Mouse (Mus musculus) limb, embryonic 12.5 days (tissue): ENCODE data around the gene Gm29776. TPM values are rescaled to one million over a fixed set of nuclear protein-coding genes. Genes with fewer than 3 reads are reported as not detected.
A peak's percentile ranks its signal among the peaks of the same experiment; 100 is the strongest.

Source experiments
- ATAC-seq: fragments of 200-750 bp; cut with Nextera tagmentation; 2 replicates; pipeline ENCODE4 v1.8.0; 2017; ENCODE audit warnings: low read depth, moderate TSS enrichment; ENCODE audit not compliant: insufficient number of reproducible peaks, insufficient read depth, low FRiP score, low TSS enrichment
- H3K27ac ChIP-seq: fragments of 300-500 bp; sonication (generic); 2 replicates; pipeline ENCODE4 v1.5.1; 2016; ENCODE audit warnings: mild to moderate bottlenecking, moderate library complexity
- H3K27me3 ChIP-seq: fragments of 300-500 bp; sonication (generic); 2 replicates; pipeline ENCODE4 v1.6.1; 2016; ENCODE audit warnings: mild to moderate bottlenecking, moderate library complexity
- H3K36me3 ChIP-seq: fragments of 300-500 bp; sonication (generic); 2 replicates; pipeline ENCODE4 v1.6.1; 2016; ENCODE audit warnings: mild to moderate bottlenecking, moderate library complexity
- H3K4me1 ChIP-seq: fragments of 300-500 bp; sonication (generic); replicated peaks from 2 replicates; pipeline ENCODE4 v1.6.1; 2016
- H3K4me2 ChIP-seq: fragments of 300-500 bp; sonication (generic); 2 replicates; pipeline ENCODE4 v1.6.1; 2016; ENCODE audit warnings: mild to moderate bottlenecking, moderate library complexity
- H3K4me3 ChIP-seq: fragments of 300-500 bp; sonication (generic); replicated peaks from 2 replicates; pipeline ENCODE4 v1.5.1; 2016; ENCODE audit warnings: mild to moderate bottlenecking
- H3K9ac ChIP-seq: fragments of 300-500 bp; sonication (generic); replicated peaks from 2 replicates; pipeline ENCODE4 v1.6.1; 2016; ENCODE audit warnings: mild to moderate bottlenecking, moderate library complexity
- H3K9me3 ChIP-seq: fragments of 300-500 bp; sonication (generic); 2 replicates; pipeline ENCODE4 v1.6.1; 2016; ENCODE audit warnings: mild to moderate bottlenecking, moderate library complexity
- WGBS: fragments of 180-500 bp; shearing (Covaris S2); methylation state at CpG from one replicate; pipeline ENCODE4 v1.1.7; 2016; 5-methylcytosine and 5-hydroxymethylcytosine counted together
- polyA plus RNA-seq: library from polyadenylated mRNA; unstranded; fragments of >200 nt; fragmentation: Nextera tagmentation; extraction: Ambion mirVana; gene quantifications from 2 replicates; pipeline ENCODE4 v1.2.1, GENCODE M21; 2016

Gm29776 gene
- polyA plus RNA-seq, 1 experiment from 2014 or later: 0.16 TPM

- ATAC-seq: no peak
- Histone ChIP-seq H3K27me3 (no peaks in the 10 kb centered on the region), H3K4me2 (peak overlapping the region; percentile 86), H3K9me3 (no peaks in the 10 kb centered on the region), H3K9ac (peak overlapping the region; percentile 95), H3K27ac (peak overlapping the region; percentile 35; the same call in 1 of the 2 replicates), H3K4me1 (peaks cover 21% of the 10 kb centered on the region), H3K36me3 (peaks cover 47% of the 10 kb centered on the region), H3K4me3 (peak overlapping the region; percentile 80)
- 8% methylated on average over 8 of the region's 8 CpGs for WGBS
Observed at GRCm38 (mm10) chr14:54685471-54685870, 13.2 kb downstream of the Gm29776 start.

DNA sequence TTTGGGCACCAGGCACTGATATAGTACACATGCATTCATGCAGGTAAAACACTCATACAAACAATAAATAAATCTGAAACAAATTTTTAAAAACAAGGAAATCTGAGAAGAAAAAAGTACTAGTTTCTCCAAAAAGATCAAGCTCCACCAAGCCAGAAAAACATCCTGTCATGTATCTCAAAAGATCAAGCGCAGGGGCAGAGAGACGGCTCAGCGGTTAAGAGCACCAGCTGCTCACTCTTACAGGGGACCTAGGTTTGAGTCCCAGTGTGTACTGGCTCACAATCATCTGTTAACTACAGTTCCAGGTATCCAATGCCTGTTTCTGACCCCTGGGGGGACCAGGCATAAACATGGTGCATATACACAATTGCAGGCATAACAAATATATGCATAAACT is 16.2 kb downstream of the Gm29776 start:
- Histone ChIP-seq H3K4me3 (no peak overlapping the region), H3K4me1 (peaks cover 9% of the 10 kb centered on the region), H3K36me3 (peaks cover 61% of the 10 kb centered on the region), H3K27ac (no peak overlapping the region), H3K9me3 (no peaks in the 10 kb centered on the region), H3K9ac (no peak overlapping the region), H3K27me3 (no peaks in the 10 kb centered on the region), H3K4me2 (no peak overlapping the region)
- WGBS: 94% methylated on average over 3 of the region's 3 CpGs
- no peak for ATAC-seq

DNA sequence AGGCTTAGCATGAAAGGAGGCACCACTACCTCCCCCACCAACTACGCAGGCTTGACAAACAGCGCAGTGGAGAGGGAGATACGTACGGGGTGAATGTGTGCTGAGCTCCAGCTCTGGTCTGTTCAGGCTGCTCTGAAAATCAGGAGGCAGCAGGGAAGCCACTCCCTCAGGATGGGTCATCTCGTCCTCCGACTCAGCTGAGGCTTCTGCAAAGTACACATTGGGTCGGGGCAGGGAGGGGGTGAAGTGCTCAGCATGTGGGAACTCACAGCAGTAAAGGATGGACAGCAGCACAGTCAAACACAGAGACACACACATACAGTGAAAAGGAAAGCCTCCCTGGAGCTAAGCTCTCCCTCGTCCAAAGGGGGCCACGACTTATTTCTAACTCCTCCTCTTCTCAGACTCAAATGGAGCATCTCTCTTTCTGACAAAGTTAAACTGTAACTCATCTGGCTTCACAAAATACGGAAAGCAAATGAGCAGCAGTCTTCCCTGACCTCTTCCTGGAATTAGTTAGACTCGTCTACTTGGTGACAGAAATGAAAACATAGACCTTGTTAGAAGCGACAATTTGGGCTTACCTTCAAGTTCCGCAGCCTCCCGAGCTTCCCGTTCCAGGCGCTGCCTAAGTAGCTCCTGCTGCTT is 19.9 kb downstream of the Gm29776 start:
- Histone ChIP-seq H3K4me3 (no peak overlapping the region), H3K27me3 (no peaks in the 10 kb centered on the region), H3K9ac (no peak overlapping the region), H3K4me2 (no peak overlapping the region), H3K9me3 (no peaks in the 10 kb centered on the region), H3K36me3 (peaks cover 91% of the 10 kb centered on the region), H3K4me1 (no peaks in the 10 kb centered on the region), H3K27ac (no peak overlapping the region)
- ATAC-seq: no peak
- 91% methylated on average over 16 of the region's 16 CpGs for WGBS

- ATAC-seq: no peak
- Histone ChIP-seq H3K4me3 (no peak overlapping the region), H3K9ac (no peak overlapping the region), H3K27ac (no peak overlapping the region), H3K4me2 (no peak overlapping the region), H3K4me1 (no peaks in the 10 kb centered on the region), H3K27me3 (no peaks in the 10 kb centered on the region), H3K9me3 (no peaks in the 10 kb centered on the region), H3K36me3 (peaks cover 90% of the 10 kb centered on the region)
- 89% methylated on average over 5 of the region's 5 CpGs for WGBS
Observed at GRCm38 (mm10) chr14:54676290-54676689, 22.3 kb downstream of the Gm29776 start.

- H3K4me1 ChIP-seq: no peaks in the 10 kb centered on the region
- WGBS: 73% methylated on average over 2 of the region's 2 CpGs
- no peak overlapping the region for H3K4me3 ChIP-seq
- H3K9ac ChIP-seq: no peak overlapping the region
- no peaks in the 10 kb centered on the region for H3K9me3 ChIP-seq
- H3K27ac ChIP-seq: no peak overlapping the region
- no peak overlapping the region for H3K4me2 ChIP-seq
- peaks cover 85% of the 10 kb centered on the region for H3K36me3 ChIP-seq
- no peak for ATAC-seq
- H3K27me3 ChIP-seq: no peaks in the 10 kb centered on the region
Observed at GRCm38 (mm10) chr14:54674317-54674716, 24.3 kb downstream of the Gm29776 start.

GRCm38 (mm10) chr14:54669381-54669780 is 29.3 kb downstream of the Gm29776 start:
- H3K9me3 ChIP-seq: no peaks in the 10 kb centered on the region
- H3K27ac ChIP-seq: no peak overlapping the region
- 92% methylated on average over 4 of the region's 4 CpGs for WGBS
- no peak overlapping the region for H3K9ac ChIP-seq
- no peaks in the 10 kb centered on the region for H3K4me1 ChIP-seq
- H3K27me3 ChIP-seq: no peaks in the 10 kb centered on the region
- H3K36me3 ChIP-seq: peaks cover 87% of the 10 kb centered on the region
- no peak overlapping the region for H3K4me3 ChIP-seq
- ATAC-seq: no peak
- no peak overlapping the region for H3K4me2 ChIP-seq

- H3K27me3 ChIP-seq: no peaks in the 10 kb centered on the region
- no peak overlapping the region for H3K9ac ChIP-seq
- no peak overlapping the region for H3K4me3 ChIP-seq
- H3K27ac ChIP-seq: no peak overlapping the region
- H3K9me3 ChIP-seq: no peaks in the 10 kb centered on the region
- no peak for ATAC-seq
- no peak overlapping the region for H3K4me2 ChIP-seq
- H3K36me3 ChIP-seq: peaks cover 98% of the 10 kb centered on the region
- WGBS: 89% methylated on average over 10 of the region's 10 CpGs
- no peaks in the 10 kb centered on the region for H3K4me1 ChIP-seq
Observed at GRCm38 (mm10) chr14:54664477-54665222, 34.0 kb downstream of the Gm29776 start.

GRCm38 (mm10) chr14:54660009-54660408 is 38.6 kb downstream of the Gm29776 start:
- Histone ChIP-seq H3K4me3 (no peak overlapping the region), H3K36me3 (peaks cover 100% of the 10 kb centered on the region), H3K27ac (no peak overlapping the region), H3K9ac (no peak overlapping the region), H3K4me1 (no peaks in the 10 kb centered on the region), H3K9me3 (no peaks in the 10 kb centered on the region), H3K27me3 (no peaks in the 10 kb centered on the region), H3K4me2 (no peak overlapping the region)
- WGBS: 86% methylated on average over 2 of the region's 2 CpGs
- no peak for ATAC-seq

- H3K4me1 ChIP-seq: peaks cover 39% of the 10 kb centered on the region
- no peaks in the 10 kb centered on the region for H3K27me3 ChIP-seq
- ATAC-seq: peak; percentile 78
- peak overlapping the region; percentile 64 for H3K4me3 ChIP-seq
- H3K9me3 ChIP-seq: no peaks in the 10 kb centered on the region
- peak overlapping the region; percentile 89 for H3K9ac ChIP-seq
- peak overlapping the region; percentile 76 for H3K4me2 ChIP-seq
- whole genome bisulfite sequencing: 2% methylated on average over 12 of the region's 12 CpGs
- peak overlapping the region; percentile 86 for H3K27ac ChIP-seq
- H3K36me3 ChIP-seq: peaks cover 69% of the 10 kb centered on the region
Observed at GRCm38 (mm10) chr14:54653496-54653895, 45.1 kb downstream of the Gm29776 start.

DNA sequence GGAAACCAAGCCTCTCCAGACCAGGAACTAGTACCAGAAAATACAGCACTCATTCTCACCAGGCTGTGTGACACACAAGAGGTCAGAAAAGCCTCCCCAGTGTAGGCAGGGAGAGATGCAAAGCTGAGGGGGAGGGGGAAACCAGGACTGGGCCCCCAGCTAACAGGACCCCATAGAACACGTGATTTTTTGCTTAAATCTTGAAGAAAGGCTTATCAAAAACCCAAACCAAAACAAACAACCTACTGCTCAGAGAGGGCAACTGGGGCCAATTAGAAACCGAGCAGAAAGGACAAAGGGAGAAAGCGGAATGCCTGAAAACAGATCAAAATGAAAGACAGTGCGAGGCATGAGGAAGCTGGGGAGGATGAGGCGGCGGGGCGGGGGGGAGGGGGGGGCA is 45.8 kb downstream of the Gm29776 start:
- 0% methylated on average over 7 of the region's 7 CpGs for WGBS
- peak overlapping the region; percentile 86 for H3K27ac ChIP-seq
- H3K4me2 ChIP-seq: peak overlapping the region; percentile 76
- peaks cover 39% of the 10 kb centered on the region for H3K4me1 ChIP-seq
- H3K27me3 ChIP-seq: no peaks in the 10 kb centered on the region
- H3K9me3 ChIP-seq: no peaks in the 10 kb centered on the region
- H3K4me3 ChIP-seq: peak overlapping the region; percentile 64
- peaks cover 69% of the 10 kb centered on the region for H3K36me3 ChIP-seq
- peak overlapping the region; percentile 89 for H3K9ac ChIP-seq
- no peak for ATAC-seq

- H3K4me2 ChIP-seq: peak overlapping the region; percentile 76
- H3K4me1 ChIP-seq: peaks cover 39% of the 10 kb centered on the region
- H3K27me3 ChIP-seq: no peaks in the 10 kb centered on the region
- H3K27ac ChIP-seq: peak overlapping the region; percentile 41
- H3K9ac ChIP-seq: no peak overlapping the region
- 0 out of 2 replicates have a peak overlapping the region, but pooled peaks have one; percentile 2 for H3K4me3 ChIP-seq
- 81% methylated on average over 4 of the region's 4 CpGs for WGBS
- no peak for ATAC-seq
- H3K9me3 ChIP-seq: no peaks in the 10 kb centered on the region
- H3K36me3 ChIP-seq: peaks cover 69% of the 10 kb centered on the region
Observed at GRCm38 (mm10) chr14:54651556-54651955, 47.1 kb downstream of the Gm29776 start.
